8 mouse cellular contexts compared by ENCODE assay signal in the genomic region with DNA sequence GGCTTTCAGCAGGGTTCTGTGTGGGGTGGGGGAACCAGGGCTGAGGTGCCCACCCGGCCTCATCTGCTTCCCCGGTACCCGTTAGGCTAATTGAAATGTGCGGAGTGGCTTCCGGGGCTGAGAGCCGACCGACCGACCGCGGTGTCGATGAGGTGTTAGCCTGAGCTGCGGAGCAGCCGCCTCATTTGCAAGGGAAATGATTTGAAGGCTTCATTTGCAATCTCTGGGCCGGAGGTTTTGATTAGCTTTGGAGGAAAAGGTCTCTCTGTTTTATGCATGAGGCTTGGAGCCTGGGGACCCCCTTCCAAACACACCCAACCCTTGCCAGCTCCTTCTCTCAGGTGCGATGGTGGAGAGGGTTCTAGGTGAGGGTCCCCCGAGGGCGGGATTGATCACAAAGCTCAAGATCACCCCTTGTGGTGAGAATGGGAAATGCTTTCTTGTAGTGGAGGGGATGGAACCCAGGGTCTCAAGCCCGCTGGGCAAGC.
DNase-seq lines count a peak whose midpoint lies in the region; ATAC-seq and TF ChIP-seq lines count a peak whose summit lies in the region.

No protein-coding gene starts in this region.

- no peak overlapping the region for H3K27ac ChIP-seq in heart, embryonic 15.5 days
- H3K27ac ChIP-seq in layer of hippocampus, adult 2 months, result no peak overlapping the region
- H3K27ac ChIP-seq in midbrain, embryonic 11.5 days (ENCODE audit: low read depth, low read length), result no peak overlapping the region

- H3K9ac ChIP-seq in heart, embryonic 15.5 days, result no peak overlapping the region
- H3K9ac ChIP-seq in midbrain, embryonic 11.5 days (ENCODE audit: low read length), result no peak overlapping the region

- 0 out of 2 replicates have a peak overlapping the region, but pooled peaks have one; percentile 13 for H3K4me3 ChIP-seq in heart, embryonic 15.5 days
- peak overlapping the region; percentile 39 for H3K4me3 ChIP-seq in layer of hippocampus, adult 2 months
- peak overlapping the region; percentile 30 for H3K4me3 ChIP-seq in midbrain, embryonic 11.5 days (ENCODE audit: low read depth, low read length)

- ATAC-seq in heart, embryonic 15.5 days (replicated peaks; ENCODE audit: insufficient number of reproducible peaks, insufficient read depth, low FRiP score, low read depth), result no peak
- ATAC-seq in midbrain, embryonic 11.5 days (ENCODE audit: low FRiP score), result peak; percentile 59; the same call in 1 of the 2 replicates
- no peak for ATAC-seq in activated CD4-positive, CD25-positive, alpha-beta regulatory T cell, adult 4 months

- H3K4me1 ChIP-seq in heart, embryonic 15.5 days (replicated peaks), result peaks cover 4% of the 10 kb centered on the region
- H3K4me1 ChIP-seq in midbrain, embryonic 11.5 days (ENCODE audit: control insufficient read depth, insufficient read depth, low read length), result no peaks in the 10 kb centered on the region; the same call in 1 of the 2 replicates

- H3K36me3 ChIP-seq in heart, embryonic 15.5 days, result no peaks in the 10 kb centered on the region
- H3K36me3 ChIP-seq in midbrain, embryonic 11.5 days (ENCODE audit: control insufficient read depth, insufficient read depth, low read length), result no peaks in the 10 kb centered on the region

- DNase-seq in left cerebral cortex, adult 18-20 months (ENCODE audit: low spot score in 2 of 2), result peak; percentile 31 to 58
- DNase-seq in left cerebral cortex, adult 11 months (ENCODE audit: low spot score), result no peak
- peak; percentile 14 to 53 for DNase-seq in cerebellum, postnatal 36 days
- DNase-seq in layer of hippocampus, adult 2 months (ENCODE audit: low spot score in 2 of 2), result peak in 1 of 2 experiments; percentile 63
- peak; percentile 97 for DNase-seq in midbrain, embryonic 11.5 days (ENCODE audit: low spot score, missing footprints)
- peak; percentile 55 for DNase-seq in thymus, postnatal 0 days (ENCODE audit: low spot score)

- peak; percentile 90 for TF ChIP-seq CTCF in layer of hippocampus, adult 2 months (conservative IDR thresholded peaks at IDR 0.05)

- peaks cover 33% of the 10 kb centered on the region for H3K27me3 ChIP-seq in heart, embryonic 15.5 days
- H3K27me3 ChIP-seq in midbrain, embryonic 11.5 days (ENCODE audit: control insufficient read depth, insufficient read depth, low read length), result peaks cover 3% of the 10 kb centered on the region

- peak overlapping the region; percentile 37 for H3K4me2 ChIP-seq in heart, embryonic 15.5 days
- H3K4me2 ChIP-seq in midbrain, embryonic 11.5 days, result peak overlapping the region; percentile 41

- no peaks in the 10 kb centered on the region for H3K9me3 ChIP-seq in heart, embryonic 15.5 days (replicated peaks)
- H3K9me3 ChIP-seq in midbrain, embryonic 11.5 days (ENCODE audit: control insufficient read depth, low read length), result no peaks in the 10 kb centered on the region

- WGBS in heart, embryonic 15.5 days, result 4% methylated on average over 18 of the region's 18 CpGs
- 3% methylated on average over 18 of the region's 18 CpGs for WGBS in midbrain, embryonic 11.5 days
